Mouse (Mus musculus) liver, embryonic 16.5 days (tissue): ENCODE measurements around the gene Tgfbr2. TPM values are rescaled to one million over a fixed set of nuclear protein-coding genes. Genes with fewer than 3 reads are reported as not detected.

ENCODE experiments used
- ATAC-seq: fragments of 200-750 bp; cut with Nextera tagmentation; 2 replicates; pipeline ENCODE4 v1.8.0; 2017; ENCODE audit warnings: low read depth, mild to moderate bottlenecking, moderate number of reproducible peaks, moderate library complexity
- H3K27ac ChIP-seq: fragments of 300-500 bp; sonication (generic); 2 replicates; pipeline ENCODE4 v1.5.1; 2014; ENCODE audit warnings: mild to moderate bottlenecking, low read length
- H3K27me3 ChIP-seq: fragments of 300-500 bp; sonication (generic); 2 replicates; pipeline ENCODE4 v1.6.1; 2014; ENCODE audit warnings: low read depth, low read length, mixed read lengths; ENCODE audit not compliant: control insufficient read depth, insufficient read depth
- H3K36me3 ChIP-seq: fragments of 300-500 bp; sonication (generic); 2 replicates; pipeline ENCODE4 v1.6.1; 2014; ENCODE audit warnings: mild to moderate bottlenecking; ENCODE audit not compliant: control insufficient read depth, insufficient read depth
- H3K4me1 ChIP-seq: fragments of 300-500 bp; sonication (generic); 2 replicates; pipeline ENCODE4 v1.6.1; 2014; ENCODE audit warnings: low read depth, low read length, mixed read lengths; ENCODE audit not compliant: control insufficient read depth
- H3K4me2 ChIP-seq: fragments of 300-500 bp; sonication (generic); 2 replicates; pipeline ENCODE4 v1.6.1; 2014; ENCODE audit warnings: low read depth, low read length, mixed read lengths
- H3K4me3 ChIP-seq: fragments of 300-500 bp; sonication (generic); 2 replicates; pipeline ENCODE4 v1.5.1; 2014; ENCODE audit warnings: low read depth, mild to moderate bottlenecking, low read length
- H3K9ac ChIP-seq: fragments of 300-500 bp; sonication (generic); 2 replicates; pipeline ENCODE4 v1.6.1; 2014; ENCODE audit warnings: low read depth, low read length
- H3K9me3 ChIP-seq: fragments of 300-500 bp; sonication (generic); replicated peaks from 2 replicates; pipeline ENCODE4 v1.6.1; 2016; ENCODE audit warnings: low read length; ENCODE audit not compliant: control insufficient read depth
- WGBS: fragments of 180-500 bp; shearing (Covaris S2); extraction: QIAGEN DNeasy Blood & Tissue Kit; methylation state at CpG from one replicate; pipeline ENCODE4 v1.1.7; 2014; ENCODE audit not compliant: insufficient replicate concordance; 5-methylcytosine and 5-hydroxymethylcytosine counted together
- polyA plus RNA-seq: library from polyadenylated mRNA; unstranded; fragments of >200 nt; fragmentation: Nextera tagmentation; extraction: Ambion mirVana; gene quantifications from 2 replicates; pipeline ENCODE4 v1.2.1, GENCODE M21; 2015

Tgfbr2 gene
- polyA plus RNA-seq, 1 experiment from 2014 or later, result 7.5 TPM

GRCm38 (mm10) chr9:116173473-116174170 lies 1.5 kb downstream of the Tgfbr2 start:
- Histone ChIP-seq H3K36me3 (no peaks in the 10 kb centered on the region), H3K4me1 (peaks cover 7% of the 10 kb centered on the region), H3K9me3 (no peaks in the 10 kb centered on the region), H3K27ac (peak overlapping the region; percentile 86; the same call in 1 of the 2 replicates), H3K9ac (no peak overlapping the region; the same call in 1 of the 2 replicates), H3K4me2 (peak overlapping the region; percentile 69), H3K4me3 (peak overlapping the region; percentile 70), H3K27me3 (peaks cover 7% of the 10 kb centered on the region; the same call in 1 of the 2 replicates)
- no peak for ATAC-seq
- WGBS, result 48% methylated on average over 16 of the region's 16 CpGs

DNA sequence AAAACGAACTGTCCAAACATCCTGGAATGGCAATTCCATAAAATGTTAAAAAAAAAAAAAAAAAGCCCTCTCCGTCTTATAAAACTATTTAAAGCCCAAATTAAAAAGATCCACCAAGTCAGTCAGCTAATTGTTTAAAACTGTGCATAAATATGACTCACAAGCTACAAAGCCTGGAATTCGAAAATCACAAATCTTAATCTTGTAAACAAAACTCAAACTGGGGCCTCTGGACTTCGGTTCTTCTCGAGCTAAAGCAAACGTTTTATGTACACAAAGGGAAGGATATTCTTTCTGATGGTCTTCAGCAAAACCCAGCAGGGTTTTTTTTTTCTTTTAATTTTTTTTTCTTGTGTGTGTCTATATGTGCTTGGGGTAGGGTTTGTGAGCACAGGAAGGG lies 2.1 kb downstream of the Tgfbr2 start:
- Histone ChIP-seq H3K4me2 (peak overlapping the region; percentile 69), H3K4me1 (peaks cover 7% of the 10 kb centered on the region), H3K27ac (no peak overlapping the region), H3K27me3 (peaks cover 7% of the 10 kb centered on the region; the same call in 1 of the 2 replicates), H3K9me3 (no peaks in the 10 kb centered on the region), H3K36me3 (no peaks in the 10 kb centered on the region), H3K9ac (no peak overlapping the region), H3K4me3 (no peak overlapping the region)
- no peak for ATAC-seq
- 40% methylated on average over 6 of the region's 6 CpGs for WGBS

GRCm38 (mm10) chr9:116169067-116169466 lies 6.1 kb downstream of the Tgfbr2 start:
- ATAC-seq, result no peak
- H3K4me3 ChIP-seq, result no peak overlapping the region
- H3K9ac ChIP-seq, result no peak overlapping the region
- 50% methylated on average over 6 of the region's 6 CpGs for WGBS
- no peaks in the 10 kb centered on the region for H3K27me3 ChIP-seq
- no peaks in the 10 kb centered on the region for H3K9me3 ChIP-seq
- H3K4me1 ChIP-seq, result peaks cover 11% of the 10 kb centered on the region
- no peak overlapping the region for H3K27ac ChIP-seq
- H3K4me2 ChIP-seq, result no peak overlapping the region
- H3K36me3 ChIP-seq, result no peaks in the 10 kb centered on the region

GRCm38 (mm10) chr9:116167304-116167880 lies 7.8 kb downstream of the Tgfbr2 start:
- WGBS, result 49% methylated on average over 6 of the region's 6 CpGs
- H3K36me3 ChIP-seq, result no peaks in the 10 kb centered on the region
- ATAC-seq, result no peak
- no peaks in the 10 kb centered on the region for H3K9me3 ChIP-seq
- H3K4me1 ChIP-seq, result peaks cover 11% of the 10 kb centered on the region
- no peak overlapping the region for H3K4me2 ChIP-seq
- H3K27me3 ChIP-seq, result no peaks in the 10 kb centered on the region
- no peak overlapping the region for H3K27ac ChIP-seq
- no peak overlapping the region for H3K4me3 ChIP-seq
- no peak overlapping the region for H3K9ac ChIP-seq

GRCm38 (mm10) chr9:116166363-116166762 lies 8.8 kb downstream of the Tgfbr2 start:
- H3K36me3 ChIP-seq, result no peaks in the 10 kb centered on the region
- H3K4me2 ChIP-seq, result no peak overlapping the region
- H3K9me3 ChIP-seq, result no peaks in the 10 kb centered on the region
- WGBS, result 58% methylated on average over 6 of the region's 6 CpGs
- no peak overlapping the region for H3K4me3 ChIP-seq
- no peak overlapping the region for H3K27ac ChIP-seq
- H3K27me3 ChIP-seq, result no peaks in the 10 kb centered on the region
- H3K9ac ChIP-seq, result no peak overlapping the region
- no peak for ATAC-seq
- H3K4me1 ChIP-seq, result peaks cover 6% of the 10 kb centered on the region

GRCm38 (mm10) chr9:116163883-116164282 lies 11.3 kb downstream of the Tgfbr2 start:
- H3K4me3 ChIP-seq, result no peak overlapping the region
- no peaks in the 10 kb centered on the region for H3K27me3 ChIP-seq
- no peak overlapping the region for H3K4me2 ChIP-seq
- 47% methylated on average over 6 of the region's 6 CpGs for WGBS
- H3K9me3 ChIP-seq, result no peaks in the 10 kb centered on the region
- ATAC-seq, result no peak
- H3K36me3 ChIP-seq, result no peaks in the 10 kb centered on the region
- no peak overlapping the region for H3K9ac ChIP-seq
- H3K27ac ChIP-seq, result no peak overlapping the region
- H3K4me1 ChIP-seq, result peaks cover 7% of the 10 kb centered on the region

- Histone ChIP-seq H3K4me1 (peaks cover 7% of the 10 kb centered on the region), H3K27me3 (no peaks in the 10 kb centered on the region), H3K4me2 (no peak overlapping the region), H3K4me3 (no peak overlapping the region), H3K9me3 (no peaks in the 10 kb centered on the region), H3K9ac (no peak overlapping the region), H3K36me3 (no peaks in the 10 kb centered on the region), H3K27ac (no peak overlapping the region)
- no peak for ATAC-seq
- 64% methylated on average over 7 of the region's 7 CpGs for WGBS
Observed at GRCm38 (mm10) chr9:116162866-116163374, 12.2 kb downstream of the Tgfbr2 start.

GRCm38 (mm10) chr9:116160860-116161259 lies 14.3 kb downstream of the Tgfbr2 start:
- Histone ChIP-seq H3K9me3 (no peaks in the 10 kb centered on the region), H3K4me1 (peaks cover 3% of the 10 kb centered on the region; the same call in 1 of the 2 replicates), H3K36me3 (no peaks in the 10 kb centered on the region), H3K4me2 (no peak overlapping the region), H3K9ac (no peak overlapping the region), H3K27ac (no peak overlapping the region), H3K4me3 (no peak overlapping the region), H3K27me3 (no peaks in the 10 kb centered on the region)
- WGBS, result 6% methylated on average over 7 of the region's 7 CpGs
- ATAC-seq, result 0 out of 2 replicates have a peak, but pooled peaks have one; percentile 19

GRCm38 (mm10) chr9:116160067-116160466 lies 15.1 kb downstream of the Tgfbr2 start:
- H3K9ac ChIP-seq, result no peak overlapping the region
- no peak overlapping the region for H3K27ac ChIP-seq
- H3K9me3 ChIP-seq, result no peaks in the 10 kb centered on the region
- no peaks in the 10 kb centered on the region for H3K27me3 ChIP-seq
- no peak overlapping the region for H3K4me3 ChIP-seq
- WGBS, result 15% methylated on average over 3 of the region's 3 CpGs
- H3K4me1 ChIP-seq, result peaks cover 3% of the 10 kb centered on the region; the same call in 1 of the 2 replicates
- peak; percentile 37; the same call in 1 of the 2 replicates for ATAC-seq
- H3K4me2 ChIP-seq, result no peak overlapping the region
- H3K36me3 ChIP-seq, result peaks cover 4% of the 10 kb centered on the region
